Mouse (Mus musculus) hindbrain, embryonic 11.5 days (tissue): ENCODE data around the gene Pygb. TPM values are rescaled to one million over a fixed set of nuclear protein-coding genes. Genes with fewer than 3 reads are reported as not detected.

Experiments used
- ATAC-seq: fragments of 200-750 bp; cut with Nextera tagmentation; 2 replicates; pipeline ENCODE4 v1.8.0; 2017; ENCODE audit warnings: mild to moderate bottlenecking, moderate TSS enrichment, moderate library complexity; ENCODE audit not compliant: low FRiP score
- DNase-seq: peaks from one replicate; pipeline ENCODE4 v3.0.0-alpha.2; 2015; ENCODE audit warnings: low spot score
- H3K27ac ChIP-seq: fragments of 300-500 bp; sonication (generic); 2 replicates; pipeline ENCODE4 v1.5.1; 2014; ENCODE audit warnings: mild to moderate bottlenecking, low read depth, low read length
- H3K27me3 ChIP-seq: fragments of 300-500 bp; sonication (generic); 2 replicates; pipeline ENCODE4 v1.6.1; 2014; ENCODE audit warnings: mild to moderate bottlenecking, low read length, moderate library complexity, mixed read lengths; ENCODE audit not compliant: control insufficient read depth, insufficient read depth
- H3K36me3 ChIP-seq: fragments of 300-500 bp; sonication (generic); 2 replicates; pipeline ENCODE4 v1.6.1; 2014; ENCODE audit warnings: mild to moderate bottlenecking, low read length, moderate library complexity, mixed read lengths; ENCODE audit not compliant: control insufficient read depth, insufficient read depth
- H3K4me1 ChIP-seq: fragments of 300-500 bp; sonication (generic); replicated peaks from 2 replicates; pipeline ENCODE4 v1.6.1; 2014; ENCODE audit warnings: low read length, mixed read lengths; ENCODE audit not compliant: control insufficient read depth, insufficient read depth
- H3K4me2 ChIP-seq: fragments of 300-500 bp; sonication (generic); replicated peaks from 2 replicates; pipeline ENCODE4 v1.6.1; 2014; ENCODE audit warnings: mild to moderate bottlenecking, low read depth, low read length
- H3K4me3 ChIP-seq: fragments of 300-500 bp; sonication (generic); 2 replicates; pipeline ENCODE4 v1.5.1; 2014; ENCODE audit warnings: low read depth, low read length
- H3K9ac ChIP-seq: fragments of 300-500 bp; sonication (generic); 2 replicates; pipeline ENCODE4 v1.6.1; 2014; ENCODE audit warnings: low read depth, low read length
- H3K9me3 ChIP-seq: fragments of 300-500 bp; sonication (generic); 2 replicates; pipeline ENCODE4 v1.6.1; 2016; ENCODE audit warnings: low read length; ENCODE audit not compliant: control insufficient read depth
- WGBS: fragments of 180-500 bp; shearing (Covaris S2); extraction: QIAGEN DNeasy Blood & Tissue Kit; methylation state at CpG from one replicate; pipeline ENCODE4 v1.1.7; 2014; 5-methylcytosine and 5-hydroxymethylcytosine counted together
- polyA plus RNA-seq: library from polyadenylated mRNA; unstranded; fragments of >200 nt; fragmentation: Nextera tagmentation; extraction: Ambion mirVana; gene quantifications from 2 replicates; pipeline ENCODE4 v1.2.1, GENCODE M21; 2014

The Pygb gene
- polyA plus RNA-seq, 1 experiment from 2014 or later = 29.8 TPM

GRCm38 (mm10) chr2:150867021-150867420, 80.5 kb downstream of the Pygb start:
- H3K27me3 ChIP-seq = no peaks in the 10 kb centered on the region
- no peaks in the 10 kb centered on the region for H3K4me1 ChIP-seq
- H3K9me3 ChIP-seq = no peaks in the 10 kb centered on the region
- no peak overlapping the region for H3K4me3 ChIP-seq
- H3K4me2 ChIP-seq = no peak overlapping the region
- ATAC-seq = no peak
- 96% methylated on average over 2 of the region's 2 CpGs for WGBS
- no peaks in the 10 kb centered on the region for H3K36me3 ChIP-seq
- no peak overlapping the region for H3K9ac ChIP-seq
- no peak for DNase-seq
- H3K27ac ChIP-seq = no peak overlapping the region

DNA sequence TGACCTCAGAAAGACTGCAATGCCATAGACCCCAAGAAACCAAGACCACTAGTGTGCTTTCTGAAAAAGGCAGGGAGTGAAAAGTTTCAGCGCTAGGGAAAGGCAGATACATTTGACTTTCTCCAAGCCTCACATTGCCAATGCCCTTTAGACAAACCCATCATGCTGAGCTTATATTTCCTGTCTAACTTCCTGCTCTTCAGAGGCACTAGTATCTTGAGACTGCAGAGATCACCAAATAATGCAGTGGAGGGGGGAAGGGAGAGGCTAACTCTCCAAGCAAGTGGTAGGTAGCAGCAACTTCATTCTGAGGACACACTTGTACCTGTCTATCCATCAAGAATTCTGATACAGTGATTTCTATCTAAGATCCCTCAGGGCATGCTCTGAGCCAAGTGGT, 82.9 kb downstream of the Pygb start:
- H3K36me3 ChIP-seq = no peaks in the 10 kb centered on the region
- no peak overlapping the region for H3K4me3 ChIP-seq
- no peaks in the 10 kb centered on the region for H3K27me3 ChIP-seq
- H3K4me1 ChIP-seq = no peaks in the 10 kb centered on the region
- no peak overlapping the region for H3K9ac ChIP-seq
- no peaks in the 10 kb centered on the region for H3K9me3 ChIP-seq
- H3K4me2 ChIP-seq = no peak overlapping the region
- DNase-seq (no peak), ATAC-seq (no peak)
- WGBS = 92% methylated on average over 1 of the region's 1 CpGs
- H3K27ac ChIP-seq = no peak overlapping the region

DNA sequence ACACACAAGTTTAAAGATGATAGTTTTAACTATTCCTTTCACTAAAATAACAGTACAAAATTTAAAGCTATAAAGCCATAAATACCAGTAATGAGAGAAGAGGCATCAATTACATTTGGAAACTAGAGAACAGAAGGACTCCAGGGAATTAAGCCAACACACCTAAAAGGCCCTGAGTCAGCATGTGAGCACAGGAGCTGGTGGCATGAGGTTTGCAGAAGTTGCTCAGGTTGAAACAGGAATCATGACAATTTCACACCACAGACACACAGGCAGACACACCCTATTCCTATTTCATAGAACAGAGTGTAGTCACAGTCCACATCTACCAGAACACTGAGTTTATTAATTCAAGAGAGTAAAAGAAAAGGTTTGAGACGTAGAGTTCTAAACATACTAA, 88.0 kb downstream of the Pygb start:
- no peaks in the 10 kb centered on the region for H3K27me3 ChIP-seq
- WGBS = 97% methylated on average over 1 of the region's 1 CpGs

GRCm38 (mm10) chr2:150875226-150875625, 88.7 kb downstream of the Pygb start:
- DNase-seq (no peak), ATAC-seq (no peak)
- Histone ChIP-seq H3K9me3 (no peaks in the 10 kb centered on the region), H3K27me3 (no peaks in the 10 kb centered on the region), H3K36me3 (no peaks in the 10 kb centered on the region), H3K4me3 (no peak overlapping the region), H3K27ac (no peak overlapping the region), H3K4me1 (no peaks in the 10 kb centered on the region), H3K4me2 (no peak overlapping the region), H3K9ac (no peak overlapping the region)
- 97% methylated on average over 1 of the region's 1 CpGs for WGBS

More for the DNA sequence above, 88.0 kb downstream of the Pygb start:
- no peak for ATAC-seq
- Histone ChIP-seq H3K9me3 (no peaks in the 10 kb centered on the region), H3K4me2 (no peak overlapping the region), H3K36me3 (no peaks in the 10 kb centered on the region), H3K27ac (no peak overlapping the region), H3K4me1 (no peaks in the 10 kb centered on the region), H3K4me3 (no peak overlapping the region), H3K9ac (no peak overlapping the region)
- DNase-seq = no peak

DNA sequence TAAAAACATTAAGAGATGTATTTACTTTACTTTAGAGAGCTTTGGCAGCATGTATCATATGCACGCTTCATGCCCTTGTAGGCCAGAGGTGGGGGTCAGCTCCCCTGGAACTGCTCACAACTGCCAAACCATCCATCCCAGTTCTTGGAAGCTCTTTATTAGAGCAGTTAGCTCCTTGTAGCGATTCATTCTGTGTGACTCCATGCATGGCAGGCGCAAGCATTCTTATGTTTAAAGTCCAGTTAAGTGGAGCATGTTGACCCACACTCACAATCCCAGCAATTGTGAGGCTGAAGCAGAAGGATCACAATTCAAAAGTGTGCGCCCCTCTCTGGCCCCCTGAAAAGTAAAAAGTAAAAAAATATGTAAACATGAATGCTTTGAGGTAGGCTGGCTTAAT, 91.0 kb downstream of the Pygb start:
- Histone ChIP-seq H3K9ac (no peak overlapping the region), H3K27me3 (no peaks in the 10 kb centered on the region), H3K9me3 (no peaks in the 10 kb centered on the region), H3K4me3 (no peak overlapping the region), H3K36me3 (no peaks in the 10 kb centered on the region), H3K27ac (no peak overlapping the region), H3K4me1 (no peaks in the 10 kb centered on the region), H3K4me2 (no peak overlapping the region)
- DNase-seq = no peak
- ATAC-seq = no peak
- WGBS = 86% methylated on average over 4 of the region's 4 CpGs

Other genes starting within 250 kb of the Pygb start
- 0.15 and 0.23 TPM in 2 replicates for gene Cst7, start 216.3 kb upstream of the Pygb start, polyA plus RNA-seq
- gene Apmap, start 178.2 kb upstream of the Pygb start, polyA plus RNA-seq = 40.3 and 42.6 TPM in 2 replicates
- gene Acss1, start 118.2 kb upstream of the Pygb start, polyA plus RNA-seq = 31.4 and 31.9 TPM in 2 replicates
- gene Vsx1, start 97.4 kb upstream of the Pygb start, polyA plus RNA-seq = 1.1 and 1.9 TPM in 2 replicates
- gene Entpd6, start 37.7 kb upstream of the Pygb start, polyA plus RNA-seq = 24.2 and 25.6 TPM in 2 replicates
- 56.2 and 60.5 TPM in 2 replicates for gene Abhd12, start 118.0 kb downstream of the Pygb start, polyA plus RNA-seq
- gene Gins1, start 118.7 kb downstream of the Pygb start, polyA plus RNA-seq = 66.0 and 67.5 TPM in 2 replicates